Mouse (Mus musculus) urinary bladder, postnatal 0 days (tissue): ENCODE measurements around the gene Enoph1. TPM values are rescaled to one million over a fixed set of nuclear protein-coding genes. Genes with fewer than 3 reads are reported as not detected.

Experiments used
- polyA plus RNA-seq: library from polyadenylated mRNA; unstranded; fragments of >200 nt; fragmentation: Nextera tagmentation; extraction: Ambion mirVana; gene quantifications from 2 replicates; pipeline ENCODE4 v1.2.1, GENCODE M21; 2015

The Enoph1 gene
- polyA plus RNA-seq: 24.5 and 24.8 TPM in 2 replicates

GRCm38 (mm10) chr5:100039602-100040142, at the start of gene Enoph1, which contains the start of gene Hnrnpdl:
Gene Enoph1 (plus strand): TSS chr5:100039985.
Gene Hnrnpdl (minus strand): TSS chr5:100039664.

Other genes starting within 250 kb of the Enoph1 start
- gene Vamp9, start 133.7 kb upstream of the Enoph1 start, polyA plus RNA-seq: 0.34 and 0.40 TPM in 2 replicates
- 45.4 and 60.1 TPM in 2 replicates for gene Hnrnpd, start 61.0 kb upstream of the Enoph1 start, polyA plus RNA-seq
- 1.4 and 2.7 TPM in 2 replicates for gene 4930524J08Rik, start 60.9 kb upstream of the Enoph1 start, polyA plus RNA-seq
- gene Hnrnpdl, start 321 bp upstream of the Enoph1 start, polyA plus RNA-seq: 60.2 and 64.3 TPM in 2 replicates
- 0.73 and 0.81 TPM in 2 replicates for gene Tmem150c, start 119.8 kb downstream of the Enoph1 start, polyA plus RNA-seq